Mouse (Mus musculus): ENCODE measurements around the gene Gsn. TPM values are rescaled to one million over a fixed set of nuclear protein-coding genes. Genes with fewer than 3 reads are reported as not detected.

The Gsn gene
- 187 and 197 TPM in 2 replicates for total RNA-seq (2017)

GRCm38 (mm10) chr2:35255885-35256833 lies at the start of gene Gsn:
Gsn (plus strand) TSS chr2:35256380.
- peak; percentile 78 for ATAC-seq (ENCODE audit: extremely low read depth, insufficient number of reproducible peaks, low FRiP score, poor library complexity, severe bottlenecking)

DNA sequence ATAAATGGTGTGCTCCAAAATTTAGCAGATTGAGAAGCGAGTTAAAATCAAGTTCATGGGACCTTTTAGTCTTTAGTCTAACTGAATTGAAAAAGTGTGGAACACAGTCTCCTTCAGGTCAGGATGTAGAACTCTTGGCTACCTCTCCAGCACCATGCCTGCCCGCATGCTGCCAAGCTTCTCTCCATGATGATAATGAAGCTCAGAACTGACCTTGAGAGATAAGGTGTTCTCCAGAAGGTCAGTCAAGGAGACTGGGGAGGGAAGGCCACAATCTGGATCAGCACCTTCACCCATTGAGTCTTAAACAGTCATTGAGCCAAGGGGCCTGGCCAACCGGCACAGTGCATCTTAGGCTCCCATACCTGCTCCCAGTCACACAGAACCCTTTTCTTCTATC lies 49.4 kb upstream of the Gsn start:
- no peak for ATAC-seq (ENCODE audit: extremely low read depth, insufficient number of reproducible peaks, low FRiP score, poor library complexity, severe bottlenecking)

GRCm38 (mm10) chr2:35208054-35208453 lies 48.1 kb upstream of the Gsn start:
- ATAC-seq (ENCODE audit: extremely low read depth, insufficient number of reproducible peaks, low FRiP score, poor library complexity, severe bottlenecking), result no peak

DNA sequence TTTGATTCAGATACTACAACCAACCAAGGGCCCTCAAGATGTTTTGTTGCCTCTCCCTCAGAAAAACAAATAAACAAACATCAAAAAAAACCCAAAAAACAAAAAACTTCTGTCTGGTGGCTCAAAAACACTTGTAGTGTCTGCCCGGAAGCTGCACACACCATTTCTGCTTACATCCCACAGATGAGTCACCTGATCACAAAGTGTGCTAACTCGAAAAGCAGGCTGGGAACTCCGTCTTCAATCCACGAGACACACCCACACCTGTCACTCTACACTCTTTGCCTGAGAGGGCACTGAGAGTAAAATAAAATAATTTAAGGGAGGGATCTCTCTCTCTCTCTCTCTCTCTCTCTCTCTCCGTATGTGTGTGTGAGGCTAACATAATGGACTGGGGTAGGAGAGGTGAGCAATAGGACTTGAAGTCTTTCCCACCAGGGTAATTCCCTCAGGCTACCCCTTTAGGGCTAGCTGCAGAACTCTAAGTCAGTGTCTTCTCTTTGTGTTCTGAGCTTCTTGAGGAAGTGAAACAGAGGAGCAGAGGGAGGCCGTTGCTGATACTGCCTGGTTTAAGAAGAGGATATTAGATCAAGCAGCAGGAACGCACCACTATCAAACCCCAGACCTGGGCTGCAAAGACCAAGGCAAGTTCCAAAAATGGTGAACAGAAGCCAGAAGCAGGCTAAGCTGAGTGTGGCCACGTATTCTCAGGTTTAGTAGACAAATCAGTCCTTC lies 47.1 kb upstream of the Gsn start:
- peak; percentile 62 for ATAC-seq (ENCODE audit: extremely low read depth, insufficient number of reproducible peaks, low FRiP score, poor library complexity, severe bottlenecking)

- ATAC-seq (ENCODE audit: extremely low read depth, insufficient number of reproducible peaks, low FRiP score, poor library complexity, severe bottlenecking), result no peak
These were observed 44.5 kb upstream of the Gsn start for GRCm38 (mm10) chr2:35211681-35212080.

- no peak for ATAC-seq (ENCODE audit: extremely low read depth, insufficient number of reproducible peaks, low FRiP score, poor library complexity, severe bottlenecking)
These were observed 42.8 kb upstream of the Gsn start for GRCm38 (mm10) chr2:35213345-35213910.

DNA sequence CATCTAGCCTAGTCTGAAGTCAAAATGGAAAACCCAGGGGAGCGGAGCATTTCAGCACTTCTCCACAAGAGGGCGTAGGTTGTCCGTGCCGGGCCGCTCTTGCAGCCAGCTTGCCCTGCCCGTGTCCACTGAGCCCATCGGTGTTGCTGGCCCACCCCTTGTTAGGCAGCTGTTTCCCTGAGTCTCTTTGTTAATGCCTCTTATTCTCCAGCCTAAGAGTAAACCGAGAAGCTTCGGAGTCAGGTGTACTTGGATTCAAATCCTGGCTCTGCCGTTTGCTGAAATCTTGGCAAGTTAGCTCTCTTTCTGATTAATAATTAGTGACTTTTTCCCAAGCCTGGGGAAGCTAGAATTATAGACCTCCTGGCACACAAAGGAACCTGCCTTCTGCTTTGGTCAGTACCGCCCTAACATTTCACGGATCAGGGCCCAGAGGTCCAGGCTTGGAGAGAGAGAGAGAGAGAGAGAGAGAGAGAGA lies 41.3 kb upstream of the Gsn start:
- ATAC-seq (ENCODE audit: extremely low read depth, insufficient number of reproducible peaks, low FRiP score, poor library complexity, severe bottlenecking), result peak; percentile 80

GRCm38 (mm10) chr2:35215363-35215762 lies 40.8 kb upstream of the Gsn start:
- ATAC-seq (ENCODE audit: extremely low read depth, insufficient number of reproducible peaks, low FRiP score, poor library complexity, severe bottlenecking), result no peak

GRCm38 (mm10) chr2:35216701-35217100 lies 39.5 kb upstream of the Gsn start:
- ATAC-seq (ENCODE audit: extremely low read depth, insufficient number of reproducible peaks, low FRiP score, poor library complexity, severe bottlenecking), result no peak

DNA sequence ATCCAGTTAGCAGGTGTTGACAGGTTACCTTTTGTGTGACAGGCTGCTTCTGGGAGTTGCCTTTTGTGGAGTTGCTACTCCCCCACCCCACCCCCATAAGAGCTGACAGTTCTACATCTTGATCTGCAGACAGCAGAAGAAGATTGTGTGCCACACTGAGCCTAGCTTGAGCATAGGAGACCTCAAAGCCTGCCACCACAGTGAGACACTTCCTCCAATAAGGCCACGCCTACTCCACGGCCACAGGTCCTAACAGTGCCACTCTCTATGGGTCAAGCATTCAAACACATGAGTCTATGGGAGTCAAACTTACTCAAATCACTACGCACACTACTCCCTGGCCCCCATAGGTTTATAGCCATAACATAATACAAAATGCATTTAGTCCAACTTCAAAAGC lies 37.4 kb upstream of the Gsn start:
- ATAC-seq (ENCODE audit: extremely low read depth, insufficient number of reproducible peaks, low FRiP score, poor library complexity, severe bottlenecking), result no peak

DNA sequence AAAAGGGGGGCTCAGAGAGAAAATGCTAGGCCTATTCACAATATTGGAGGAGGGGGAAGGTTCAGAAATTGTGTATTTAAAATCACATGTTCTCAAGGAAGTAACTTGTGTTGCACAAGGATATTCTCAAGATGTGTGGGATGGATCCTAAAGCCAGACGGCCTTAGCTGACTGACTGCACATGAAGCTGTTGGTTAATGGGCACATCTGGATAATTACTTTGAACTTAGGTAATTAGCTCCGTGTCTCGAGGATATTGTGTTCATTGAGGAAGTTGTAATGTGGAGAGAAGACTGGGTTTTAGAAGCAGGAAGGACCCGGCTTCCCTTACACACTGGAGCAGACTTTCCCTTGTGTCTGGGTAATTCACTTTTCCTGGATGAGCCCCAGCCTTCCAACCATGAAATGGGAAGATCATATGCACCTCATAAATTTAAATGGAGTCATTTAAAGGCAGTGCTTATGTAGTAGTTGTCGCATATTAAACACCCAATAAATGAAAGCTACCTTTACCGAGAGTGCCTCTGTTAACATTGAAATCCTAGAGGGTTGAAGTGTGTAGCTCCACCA lies 33.3 kb upstream of the Gsn start:
- ATAC-seq (ENCODE audit: extremely low read depth, insufficient number of reproducible peaks, low FRiP score, poor library complexity, severe bottlenecking), result no peak

GRCm38 (mm10) chr2:35224285-35224684 lies 31.9 kb upstream of the Gsn start:
- no peak for ATAC-seq (ENCODE audit: extremely low read depth, insufficient number of reproducible peaks, low FRiP score, poor library complexity, severe bottlenecking)

DNA sequence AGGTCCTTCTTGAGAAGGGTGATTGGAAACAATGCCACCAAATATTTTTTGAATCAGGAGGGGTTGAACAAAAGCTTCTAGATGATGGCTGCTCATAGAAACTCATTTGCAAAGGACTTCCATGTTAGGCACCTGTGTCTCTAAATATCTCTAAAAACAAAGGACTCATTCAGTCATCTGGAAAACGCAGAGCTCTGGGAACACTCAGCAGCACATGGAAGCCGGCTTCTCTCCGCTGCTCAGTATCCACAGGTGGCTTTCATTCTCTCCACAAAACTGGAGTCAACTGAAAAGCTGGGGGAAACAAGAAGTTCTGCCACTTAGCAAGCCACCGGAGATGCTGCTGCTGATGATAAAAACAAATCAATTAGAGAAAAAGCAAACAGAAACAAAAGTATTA lies 28.0 kb upstream of the Gsn start:
- no peak for ATAC-seq (ENCODE audit: extremely low read depth, insufficient number of reproducible peaks, low FRiP score, poor library complexity, severe bottlenecking)

- no peak for ATAC-seq (ENCODE audit: extremely low read depth, insufficient number of reproducible peaks, low FRiP score, poor library complexity, severe bottlenecking)
These were observed 26.0 kb upstream of the Gsn start for GRCm38 (mm10) chr2:35230215-35230614.

- no peak for ATAC-seq (ENCODE audit: extremely low read depth, insufficient number of reproducible peaks, low FRiP score, poor library complexity, severe bottlenecking)
These were observed 24.3 kb upstream of the Gsn start for GRCm38 (mm10) chr2:35231871-35232270.

GRCm38 (mm10) chr2:35232595-35233445 lies 23.4 kb upstream of the Gsn start:
- peak; percentile 62 for ATAC-seq (ENCODE audit: extremely low read depth, insufficient number of reproducible peaks, low FRiP score, poor library complexity, severe bottlenecking)

DNA sequence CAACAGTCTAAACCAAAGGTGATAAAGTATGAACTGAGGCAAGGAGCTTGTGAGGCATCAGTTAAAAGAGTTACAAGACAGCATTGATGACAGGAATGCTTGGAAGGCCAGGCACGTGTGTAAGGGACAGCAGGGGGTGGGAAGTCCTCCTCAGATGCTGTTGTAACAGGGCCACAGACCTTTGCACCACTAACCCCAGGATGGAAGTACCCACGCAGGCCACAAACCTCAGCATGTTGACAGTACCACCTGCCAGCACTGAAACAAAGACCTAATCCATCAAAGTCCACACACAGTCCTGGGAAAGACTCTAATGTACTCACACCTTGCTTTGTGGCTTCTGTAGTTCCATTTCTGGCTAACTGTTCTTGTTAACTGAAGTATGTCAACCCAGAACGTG lies 22.3 kb upstream of the Gsn start:
- no peak for ATAC-seq (ENCODE audit: extremely low read depth, insufficient number of reproducible peaks, low FRiP score, poor library complexity, severe bottlenecking)

DNA sequence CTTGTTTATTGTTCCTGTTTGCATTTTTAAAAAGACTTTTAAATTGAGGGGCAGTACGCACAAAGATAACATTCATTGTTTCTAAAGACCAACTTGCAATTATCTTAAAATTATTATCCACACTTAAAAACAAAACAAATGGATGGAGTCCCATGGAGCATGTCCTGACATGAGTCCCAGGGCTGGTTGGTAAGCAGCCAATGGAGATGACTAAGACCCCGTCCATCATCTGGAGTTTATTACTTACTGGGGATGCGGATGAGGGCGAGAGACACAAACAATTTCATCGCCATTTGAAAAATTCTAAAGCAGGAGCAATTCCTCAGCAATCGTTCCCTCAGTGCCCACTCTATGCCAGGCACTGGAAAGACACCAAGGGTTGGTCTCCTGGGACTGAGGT lies 21.2 kb upstream of the Gsn start:
- ATAC-seq (ENCODE audit: extremely low read depth, insufficient number of reproducible peaks, low FRiP score, poor library complexity, severe bottlenecking), result no peak
